Mouse (Mus musculus) CH12.LX (cell line): ENCODE data around the gene Fer. TPM values are rescaled to one million over a fixed set of nuclear protein-coding genes. Genes with fewer than 3 reads are reported as not detected.

ENCODE experiments used
- DNase-seq: peaks from one replicate; pipeline ENCODE4 v3.0.0-alpha.2; 2013; ENCODE audit errors: extremely low read depth
- H3K27ac ChIP-seq: 2 replicates; pipeline ENCODE4 v1.5.1; 2012; ENCODE audit warnings: low read depth, mild to moderate bottlenecking, control low read depth, moderate library complexity; ENCODE audit not compliant: insufficient read depth
- H3K27me3 ChIP-seq: replicated peaks from 2 replicates; pipeline ENCODE3; 2012; ENCODE audit warnings: inconsistent platforms
- H3K36me3 ChIP-seq, 2 experiments: replicated peaks in 1 of 2; 2 replicates each; pipeline versions ENCODE3 to v1.6.1; 2012; ENCODE audit warnings: inconsistent platforms in 1 of 2, low read length in 1 of 2, mild to moderate bottlenecking in 1 of 2, mixed read lengths in 1 of 2, moderate library complexity in 1 of 2; ENCODE audit not compliant: control insufficient read depth in 1 of 2, insufficient read depth in 1 of 2
- H3K4me1 ChIP-seq, 2 experiments: 2 replicates each; pipeline ENCODE4 v1.6.1; 2012; ENCODE audit warnings: inconsistent platforms in 1 of 2, moderate library complexity in 1 of 2; ENCODE audit not compliant: insufficient read depth in 2 of 2, control insufficient read depth in 1 of 2
- H3K4me2 ChIP-seq: 2 replicates; pipeline ENCODE4 v1.6.1; 2012; ENCODE audit warnings: low read depth, mild to moderate bottlenecking, control low read depth; ENCODE audit not compliant: poor library complexity, insufficient read depth, severe bottlenecking
- H3K4me3 ChIP-seq, 3 experiments: fragments of 150-350 bp in 1 of 3; sonication (generic) in 1 of 3; replicated peaks in 1 of 3; 2 replicates each; pipeline versions ENCODE3 to v1.5.1; 2011 to 2012; ENCODE audit warnings: low read depth in 2 of 3, low read length in 2 of 3, mild to moderate bottlenecking in 2 of 3, moderate library complexity in 2 of 3, control low read depth in 1 of 3, improper control_type of control experiment in 1 of 3, inconsistent platforms in 1 of 3, mixed read lengths in 1 of 3; ENCODE audit not compliant: poor library complexity in 1 of 3
- H3K79me2 ChIP-seq: replicated peaks from 2 replicates; pipeline ENCODE4 v1.6.1; 2012; ENCODE audit warnings: mild to moderate bottlenecking, moderate library complexity; ENCODE audit not compliant: control insufficient read depth, poor library complexity, insufficient read depth, severe bottlenecking; ENCODE audit errors: extremely low read depth
- H3K9ac ChIP-seq: 2 replicates; pipeline ENCODE4 v1.6.1; 2012; ENCODE audit warnings: low read depth, mild to moderate bottlenecking, control low read depth, moderate library complexity; ENCODE audit not compliant: insufficient read depth
- H3K9me3 ChIP-seq: replicated peaks from 2 replicates; pipeline ENCODE3; 2012; ENCODE audit warnings: low read length, inconsistent platforms, mixed read lengths
- BHLHE40 ChIP-seq: IDR thresholded peaks from 2 replicates; pipeline ENCODE4 v1.6.1; 2011; ENCODE audit warnings: mild to moderate bottlenecking, low read depth, low read length, improper control_type of control experiment
- CTCF ChIP-seq, 2 experiments: IDR thresholded peaks in 1 of 2; conservative IDR thresholded peaks in 1 of 2; 2 replicates each; pipeline ENCODE4 v1.5.1; 2011 to 2012; ENCODE audit warnings: low read depth in 2 of 2, low read length in 2 of 2, improper control_type of control experiment in 1 of 2, inconsistent platforms in 1 of 2, mild to moderate bottlenecking in 1 of 2, moderate library complexity in 1 of 2
- ELF1 ChIP-seq: IDR thresholded peaks from 2 replicates; pipeline ENCODE4 v1.6.1; 2014; ENCODE audit warnings: low read depth, mild to moderate bottlenecking, inconsistent platforms, low read length, improper control_type of control experiment
- EP300 ChIP-seq: IDR thresholded peaks from 2 replicates; pipeline ENCODE4 v1.6.1; 2011; ENCODE audit warnings: low read length, improper control_type of control experiment
- ETS1 ChIP-seq: conservative IDR thresholded peaks from 2 replicates; pipeline ENCODE4 v1.6.1; 2012; ENCODE audit warnings: low read depth, mild to moderate bottlenecking, inconsistent platforms, low read length, improper control_type of control experiment, moderate library complexity
- HCFC1 ChIP-seq: IDR thresholded peaks from 2 replicates; pipeline ENCODE4 v1.6.1; 2012; ENCODE audit warnings: low read depth, mild to moderate bottlenecking, inconsistent platforms, low read length, improper control_type of control experiment
- IRF4 ChIP-seq: IDR thresholded peaks from 2 replicates; pipeline ENCODE4 v1.6.1; 2014; ENCODE audit warnings: low read depth, mild to moderate bottlenecking, inconsistent platforms, low read length, improper control_type of control experiment
- JUND ChIP-seq: conservative IDR thresholded peaks from 2 replicates; pipeline ENCODE4 v1.6.1; 2011; ENCODE audit warnings: low read depth, low read length, improper control_type of control experiment
- KAT2A ChIP-seq: IDR thresholded peaks from 2 replicates; pipeline ENCODE4 v1.6.1; 2012; ENCODE audit warnings: low read length, improper control_type of control experiment, inconsistent platforms; ENCODE audit not compliant: insufficient replicate concordance
- MAFK ChIP-seq: IDR thresholded peaks from 2 replicates; pipeline ENCODE4 v1.6.1; 2011; ENCODE audit warnings: low read length, improper control_type of control experiment; ENCODE audit not compliant: insufficient replicate concordance
- MAZ ChIP-seq: IDR thresholded peaks from 2 replicates; pipeline ENCODE4 v1.6.1; 2012; ENCODE audit warnings: low read depth, mild to moderate bottlenecking, inconsistent platforms, low read length, improper control_type of control experiment, moderate library complexity
- MEF2A ChIP-seq: IDR thresholded peaks from 2 replicates; pipeline ENCODE4 v1.6.1; 2014; ENCODE audit warnings: low read depth, mild to moderate bottlenecking, inconsistent platforms, low read length, improper control_type of control experiment, borderline replicate concordance
- MXI1 ChIP-seq: IDR thresholded peaks from 2 replicates; pipeline ENCODE4 v1.6.1; 2011; ENCODE audit warnings: mild to moderate bottlenecking, low read depth, low read length, improper control_type of control experiment
- MYC ChIP-seq: IDR thresholded peaks from 2 replicates; pipeline ENCODE4 v1.6.1; 2011; ENCODE audit warnings: low read depth, mild to moderate bottlenecking, improper control_type of control experiment, low read length
- NELFE ChIP-seq: IDR thresholded peaks from 2 replicates; pipeline ENCODE4 v1.6.1; 2011; ENCODE audit warnings: low read depth, low read length, improper control_type of control experiment
- NRF1 ChIP-seq: IDR thresholded peaks from 2 replicates; pipeline ENCODE4 v1.6.1; 2014; ENCODE audit warnings: low read depth, mild to moderate bottlenecking, inconsistent platforms, low read length, improper control_type of control experiment, moderate library complexity
- PAX5 ChIP-seq: IDR thresholded peaks from 2 replicates; pipeline ENCODE4 v1.6.1; 2012; ENCODE audit warnings: low read length, inconsistent platforms, mixed read lengths
- POLR2A ChIP-seq: IDR thresholded peaks from 2 replicates; pipeline ENCODE4 v1.6.1; 2011; ENCODE audit warnings: low read depth, mild to moderate bottlenecking, improper control_type of control experiment, low read length
- POLR2AphosphoS2 ChIP-seq: IDR thresholded peaks from 2 replicates; pipeline ENCODE4 v1.6.1; 2011; ENCODE audit warnings: low read depth, low read length, improper control_type of control experiment
- RAD21 ChIP-seq: IDR thresholded peaks from 2 replicates; pipeline ENCODE4 v1.6.1; 2011; ENCODE audit warnings: low read depth, mild to moderate bottlenecking, low read length, improper control_type of control experiment, moderate library complexity
- RCOR1 ChIP-seq: conservative IDR thresholded peaks from 2 replicates; pipeline ENCODE4 v1.6.1; 2012; ENCODE audit warnings: low read depth, mild to moderate bottlenecking, inconsistent platforms, low read length, improper control_type of control experiment
- SMC3 ChIP-seq: IDR thresholded peaks from 2 replicates; pipeline ENCODE4 v1.6.1; 2011; ENCODE audit warnings: low read depth, low read length, improper control_type of control experiment
- USF2 ChIP-seq: conservative IDR thresholded peaks from 2 replicates; pipeline ENCODE4 v1.6.1; 2011; ENCODE audit warnings: low read depth, low read length, improper control_type of control experiment
- ZMIZ1 ChIP-seq: IDR thresholded peaks from 2 replicates; pipeline ENCODE4 v1.6.1; 2012; ENCODE audit warnings: low read depth, mild to moderate bottlenecking, inconsistent platforms, low read length, improper control_type of control experiment
- ZNF384 ChIP-seq: IDR thresholded peaks from 2 replicates; pipeline ENCODE4 v1.6.1; 2012; ENCODE audit warnings: low read depth, low read length, improper control_type of control experiment, inconsistent platforms
- dilution Hi-C: fragments of 300-500 bp; cut with MboI; formaldehyde crosslinking; loops from 2 replicates; pipeline ENCODE4 v1.14.3; 2020; ENCODE audit warnings: low sequenced_read_pairs; ENCODE audit not compliant: extremely low pct_unique_long_range_greater_than_20kb, extremely low pct_ligation_motif_present
- in situ Hi-C: fragments of 300-500 bp; cut with MboI; formaldehyde crosslinking; loops from 3 replicates; pipeline ENCODE4 v1.14.3; 2019; ENCODE audit warnings: low sequenced_read_pairs, low pct_ligation_motif_present, low pct_unique_long_range_greater_than_20kb, mixed read lengths
- polyA plus RNA-seq: library from polyadenylated mRNA; unstranded; fragments of >175 nt; gene quantifications from 2 replicates; pipeline ENCODE4 v1.2.1, GENCODE M21; 2012; ENCODE audit warnings: low read depth; ENCODE audit not compliant: insufficient read length
- total RNA-seq, 2 experiments: library from RNA; depleted of rRNA; stranded (reverse); fragments of 300-350 nt in 1 of 2; fragments of >200 nt in 1 of 2; gene quantifications; 2 replicates each; pipeline ENCODE4 v1.2.3; 2012 to 2014

Fer gene
- total and polyA plus RNA-seq, 3 experiments = 4.3 to 4.9 (median 4.5) TPM

- no peak for TF ChIP-seq CTCF (conservative IDR thresholded peaks at IDR 0.05 in 1 of 2, IDR thresholded peaks at IDR 0.05 in 1 of 2; ENCODE audit: low read depth in 2 of 2, low read length in 2 of 2)
- no peak for TF ChIP-seq MYC
- TF ChIP-seq POLR2AphosphoS2 = no peak
- no peak for TF ChIP-seq ZMIZ1
- no peak for TF ChIP-seq POLR2A
- no peak for TF ChIP-seq MAZ
- TF ChIP-seq ETS1 = no peak
- no peak for TF ChIP-seq JUND
- TF ChIP-seq PAX5 = no peak
- TF ChIP-seq ELF1 = no peak
- TF ChIP-seq, all 38 proteins: peak for 0
- no peak overlapping the region for H3K4me2 ChIP-seq
These were observed 224.2 kb downstream of the Fer start for GRCm38 (mm10) chr17:64086875-64087608.

GRCm38 (mm10) chr17:64087871-64088270 is 225.0 kb downstream of the Fer start:
- H3K9me3 ChIP-seq = no peaks in the 10 kb centered on the region
- dilution Hi-C loops = no loop called here
- no peak for DNase-seq
- no peak overlapping the region for H3K9ac ChIP-seq
- H3K79me2 ChIP-seq = no peaks in the 10 kb centered on the region
- no peak overlapping the region for H3K4me2 ChIP-seq
- peaks cover 0 to 6% of the 10 kb centered on the region in 2 experiments; a peak in 1 of 4 replicates for H3K4me1 ChIP-seq
- no peak for TF ChIP-seq MXI1
- no peak for TF ChIP-seq ELF1
- TF ChIP-seq JUND = no peak
- no peak for TF ChIP-seq NRF1
- TF ChIP-seq SMC3 = no peak
- H3K4me3 ChIP-seq = no peak overlapping the region
- no peaks in the 10 kb centered on the region for H3K27me3 ChIP-seq
- in situ Hi-C loops = no loop called here
- H3K36me3 ChIP-seq = no peaks in the 10 kb centered on the region
- no peak overlapping the region for H3K27ac ChIP-seq

More at GRCm38 (mm10) chr17:64086875-64087608, 224.2 kb downstream of the Fer start:
- Histone ChIP-seq H3K79me2 (no peaks in the 10 kb centered on the region), H3K9me3 (no peaks in the 10 kb centered on the region), H3K4me1 (peaks cover 0 to 6% of the 10 kb centered on the region in 2 experiments; a peak in 1 of 4 replicates), H3K4me3 (no peak overlapping the region), H3K36me3 (no peaks in the 10 kb centered on the region), H3K9ac (no peak overlapping the region), H3K27me3 (no peaks in the 10 kb centered on the region), H3K27ac (no peak overlapping the region)
- no peak for DNase-seq
- dilution Hi-C loops (no loop called here), in situ Hi-C loops (no loop called here)

- no peak for TF ChIP-seq ZNF384
- TF ChIP-seq BHLHE40 = no peak
- TF ChIP-seq ETS1 = no peak
- no peak for TF ChIP-seq SMC3
- no peak for TF ChIP-seq MEF2A
- TF ChIP-seq USF2 = no peak
- no peak for TF ChIP-seq RCOR1
- TF ChIP-seq KAT2A = no peak
- no peak for TF ChIP-seq NRF1
- no peak for TF ChIP-seq EP300
- TF ChIP-seq MAZ = no peak
- no peak for TF ChIP-seq ELF1
- no peak for TF ChIP-seq MAFK
- TF ChIP-seq IRF4 = no peak
- no peak for TF ChIP-seq NELFE
- TF ChIP-seq HCFC1 = no peak
- TF ChIP-seq POLR2AphosphoS2 = no peak
- no peak for TF ChIP-seq RAD21
- in situ Hi-C loops = no loop called here
- DNase-seq = no peak
- no peak overlapping the region for H3K9ac ChIP-seq
- dilution Hi-C loops = no loop called here
- H3K4me1 ChIP-seq = no peaks in the 10 kb centered on the region
- H3K27ac ChIP-seq = no peak overlapping the region
- no peaks in the 10 kb centered on the region for H3K27me3 ChIP-seq
- H3K79me2 ChIP-seq = no peaks in the 10 kb centered on the region
- no peaks in the 10 kb centered on the region for H3K9me3 ChIP-seq
- H3K4me3 ChIP-seq = no peak overlapping the region
- no peaks in the 10 kb centered on the region for H3K36me3 ChIP-seq
- no peak overlapping the region for H3K4me2 ChIP-seq
These were observed 230.9 kb downstream of the Fer start for GRCm38 (mm10) chr17:64093716-64094115.
